Mouse (Mus musculus) midbrain, embryonic 11.5 days (tissue): ENCODE measurements around the gene Sfmbt1. TPM values are rescaled to one million over a fixed set of nuclear protein-coding genes. Genes with fewer than 3 reads are reported as not detected.
A peak's percentile ranks its signal among the peaks of the same experiment; 100 is the strongest.

Experiments used
- ATAC-seq: fragments of 200-750 bp; cut with Nextera tagmentation; 2 replicates; pipeline ENCODE4 v1.8.0; 2017; ENCODE audit warnings: moderate TSS enrichment, moderate library complexity; ENCODE audit not compliant: low FRiP score
- DNase-seq: peaks from one replicate; pipeline ENCODE4 v3.0.0; 2015; ENCODE audit warnings: low spot score; ENCODE audit errors: missing footprints
- H3K27ac ChIP-seq: fragments of 300-500 bp; sonication (generic); 2 replicates; pipeline ENCODE4 v1.5.1; 2014; ENCODE audit warnings: low read depth, low read length
- H3K27me3 ChIP-seq: fragments of 300-500 bp; sonication (generic); 2 replicates; pipeline ENCODE4 v1.6.1; 2014; ENCODE audit warnings: mild to moderate bottlenecking, low read length, moderate library complexity, mixed read lengths; ENCODE audit not compliant: control insufficient read depth, insufficient read depth
- H3K36me3 ChIP-seq: fragments of 300-500 bp; sonication (generic); 2 replicates; pipeline ENCODE4 v1.6.1; 2014; ENCODE audit warnings: mild to moderate bottlenecking, low read length, moderate library complexity, mixed read lengths; ENCODE audit not compliant: control insufficient read depth, insufficient read depth
- H3K4me1 ChIP-seq: fragments of 300-500 bp; sonication (generic); 2 replicates; pipeline ENCODE4 v1.6.1; 2014; ENCODE audit warnings: low read length; ENCODE audit not compliant: control insufficient read depth, insufficient read depth
- H3K4me2 ChIP-seq: fragments of 300-500 bp; sonication (generic); 2 replicates; pipeline ENCODE4 v1.6.1; 2014; ENCODE audit warnings: mild to moderate bottlenecking, moderate library complexity
- H3K4me3 ChIP-seq: fragments of 300-500 bp; sonication (generic); 2 replicates; pipeline ENCODE4 v1.5.1; 2014; ENCODE audit warnings: low read depth, low read length
- H3K9ac ChIP-seq: fragments of 300-500 bp; sonication (generic); 2 replicates; pipeline ENCODE4 v1.6.1; 2014; ENCODE audit warnings: low read length
- H3K9me3 ChIP-seq: fragments of 300-500 bp; sonication (generic); 2 replicates; pipeline ENCODE4 v1.6.1; 2016; ENCODE audit warnings: low read length; ENCODE audit not compliant: control insufficient read depth
- WGBS: fragments of 180-500 bp; shearing (Covaris S2); extraction: QIAGEN DNeasy Blood & Tissue Kit; methylation state at CpG from one replicate; pipeline ENCODE4 v1.1.7; 2014; 5-methylcytosine and 5-hydroxymethylcytosine counted together
- polyA plus RNA-seq: library from polyadenylated mRNA; unstranded; fragments of >200 nt; fragmentation: Nextera tagmentation; extraction: Ambion mirVana; gene quantifications from 2 replicates; pipeline ENCODE4 v1.2.1, GENCODE M21; 2014

Gene Sfmbt1
- polyA plus RNA-seq, 1 experiment from 2014 or later, result 24.5 TPM

- no peak for DNase-seq
- 88% methylated on average over 3 of the region's 3 CpGs for WGBS
- H3K4me1 ChIP-seq, result no peaks in the 10 kb centered on the region
- no peaks in the 10 kb centered on the region for H3K9me3 ChIP-seq
- H3K4me3 ChIP-seq, result no peak overlapping the region
- H3K9ac ChIP-seq, result no peak overlapping the region
- H3K27me3 ChIP-seq, result no peaks in the 10 kb centered on the region
- no peak overlapping the region for H3K27ac ChIP-seq
- H3K36me3 ChIP-seq, result no peaks in the 10 kb centered on the region
- H3K4me2 ChIP-seq, result no peak overlapping the region
- ATAC-seq, result no peak
Measured at GRCm38 (mm10) chr14:30855316-30855715, 140.7 kb downstream of the Sfmbt1 start.

- Histone ChIP-seq H3K9me3 (no peaks in the 10 kb centered on the region), H3K4me3 (no peak overlapping the region), H3K9ac (no peak overlapping the region), H3K4me1 (no peaks in the 10 kb centered on the region), H3K27me3 (no peaks in the 10 kb centered on the region), H3K4me2 (no peak overlapping the region), H3K36me3 (no peaks in the 10 kb centered on the region), H3K27ac (no peak overlapping the region)
- DNase-seq (no peak), ATAC-seq (no peak)
- 90% methylated on average over 10 of the region's 10 CpGs for WGBS
Measured at GRCm38 (mm10) chr14:30856885-30857507, 142.3 kb downstream of the Sfmbt1 start.

DNA sequence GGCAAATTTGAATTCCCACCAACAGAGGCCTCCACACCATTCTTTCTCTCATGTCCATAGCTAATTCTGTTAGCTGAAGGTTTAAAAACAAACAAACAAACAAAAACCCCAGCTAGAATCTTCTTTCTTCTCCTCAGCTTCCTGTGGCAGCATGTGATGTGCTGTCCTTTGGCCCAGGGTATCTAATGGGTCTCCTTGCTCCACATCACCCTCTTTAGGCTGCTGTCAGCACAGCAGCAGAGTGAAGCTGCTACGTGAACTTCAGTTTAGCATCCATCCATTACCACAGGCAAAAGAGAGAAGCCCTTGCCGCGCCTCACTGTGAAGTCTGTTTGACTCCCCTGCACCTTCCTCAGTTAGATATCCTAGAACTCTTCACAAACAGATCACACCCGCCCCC lies 143.3 kb downstream of the Sfmbt1 start:
- Histone ChIP-seq H3K27me3 (no peaks in the 10 kb centered on the region), H3K4me2 (no peak overlapping the region), H3K4me3 (no peak overlapping the region), H3K9ac (no peak overlapping the region), H3K4me1 (no peaks in the 10 kb centered on the region), H3K36me3 (no peaks in the 10 kb centered on the region), H3K9me3 (no peaks in the 10 kb centered on the region), H3K27ac (no peak overlapping the region)
- no peak for DNase-seq
- WGBS, result 81% methylated on average over 4 of the region's 4 CpGs
- no peak for ATAC-seq

DNA sequence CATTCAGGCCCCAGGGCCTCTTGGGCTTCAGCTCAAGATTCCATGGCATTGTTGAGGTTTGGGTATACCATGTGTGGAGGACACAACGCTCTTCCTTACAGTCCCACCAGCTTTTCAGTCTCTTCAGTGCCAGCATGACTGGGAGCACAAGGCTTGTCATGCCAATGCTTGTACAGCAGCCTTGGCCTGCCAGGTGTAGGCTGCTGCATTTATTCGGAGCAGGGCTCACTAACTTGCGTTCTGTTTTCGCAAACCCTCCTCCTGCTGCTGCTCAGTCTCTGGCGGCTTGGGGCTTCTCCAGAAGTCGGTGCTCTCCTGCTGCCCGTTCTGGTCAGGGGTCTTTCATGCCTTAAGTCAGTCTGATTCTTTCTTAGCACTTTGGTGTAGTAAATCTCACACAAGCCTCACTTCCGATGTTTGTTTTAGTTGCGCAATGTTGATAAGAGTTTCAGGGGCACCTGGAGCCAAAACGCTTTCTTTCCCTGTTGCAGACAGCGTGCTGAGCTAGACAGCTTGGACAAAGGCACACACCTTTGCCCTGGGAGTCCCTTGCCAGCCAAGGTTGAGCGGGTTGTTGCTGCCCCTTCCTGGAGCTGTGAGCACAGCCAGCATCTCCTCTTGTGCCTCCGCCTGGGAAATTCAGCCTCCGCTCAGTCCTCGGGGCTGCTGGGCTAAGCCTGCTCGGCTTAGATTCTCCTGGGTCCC lies 146.9 kb downstream of the Sfmbt1 start:
- DNase-seq (no peak), ATAC-seq (no peak)
- WGBS, result 79% methylated on average over 16 of the region's 16 CpGs
- Histone ChIP-seq H3K4me3 (no peak overlapping the region), H3K4me2 (no peak overlapping the region), H3K27ac (no peak overlapping the region), H3K9ac (no peak overlapping the region), H3K9me3 (no peaks in the 10 kb centered on the region), H3K36me3 (no peaks in the 10 kb centered on the region), H3K27me3 (no peaks in the 10 kb centered on the region), H3K4me1 (no peaks in the 10 kb centered on the region)

GRCm38 (mm10) chr14:30862368-30862767 lies 147.7 kb downstream of the Sfmbt1 start:
- WGBS, result 90% methylated on average over 9 of the region's 9 CpGs
- Histone ChIP-seq H3K4me3 (no peak overlapping the region), H3K36me3 (no peaks in the 10 kb centered on the region)

DNA sequence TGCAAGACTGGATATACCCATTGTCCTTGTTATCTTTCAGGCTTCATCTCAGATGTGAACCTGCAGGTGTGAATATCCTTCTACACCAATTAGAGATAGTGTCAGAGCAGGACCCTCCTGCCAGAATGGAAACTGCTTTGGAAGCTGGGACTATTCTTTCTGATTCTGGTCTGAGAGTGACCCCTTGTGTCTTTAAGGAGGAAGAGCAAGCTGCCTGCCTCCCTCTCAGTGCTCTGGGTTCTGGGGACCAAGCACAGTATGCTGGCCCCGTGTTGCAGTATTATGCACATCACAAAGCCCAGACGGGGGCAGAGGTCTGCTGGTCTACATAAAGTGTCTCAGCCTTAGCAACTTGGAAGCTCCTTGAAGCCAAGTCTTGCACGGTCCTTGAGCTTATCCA lies 150.7 kb downstream of the Sfmbt1 start:
- Histone ChIP-seq H3K9me3 (no peaks in the 10 kb centered on the region), H3K4me1 (no peaks in the 10 kb centered on the region), H3K4me3 (no peak overlapping the region), H3K36me3 (no peaks in the 10 kb centered on the region), H3K4me2 (no peak overlapping the region), H3K9ac (no peak overlapping the region), H3K27me3 (no peaks in the 10 kb centered on the region), H3K27ac (no peak overlapping the region)
- DNase-seq (no peak), ATAC-seq (no peak)
- 58% methylated on average over 3 of the region's 3 CpGs for WGBS

More at GRCm38 (mm10) chr14:30862368-30862767, 147.7 kb downstream of the Sfmbt1 start:
- ATAC-seq (no peak), DNase-seq (no peak)
- Histone ChIP-seq H3K9ac (no peak overlapping the region), H3K4me1 (no peaks in the 10 kb centered on the region), H3K27ac (no peak overlapping the region), H3K4me2 (no peak overlapping the region), H3K9me3 (no peaks in the 10 kb centered on the region), H3K27me3 (no peaks in the 10 kb centered on the region)

- no peak overlapping the region for H3K9ac ChIP-seq
- no peak overlapping the region for H3K4me3 ChIP-seq
- WGBS, result 32% methylated on average over 5 of the region's 5 CpGs
- no peaks in the 10 kb centered on the region for H3K4me1 ChIP-seq
- H3K27ac ChIP-seq, result no peak overlapping the region
- H3K27me3 ChIP-seq, result no peaks in the 10 kb centered on the region
- no peaks in the 10 kb centered on the region for H3K36me3 ChIP-seq
- ATAC-seq, result no peak
- H3K4me2 ChIP-seq, result no peak overlapping the region
- DNase-seq, result peak; percentile 93
- no peaks in the 10 kb centered on the region for H3K9me3 ChIP-seq
Measured at GRCm38 (mm10) chr14:30867042-30867441, 152.4 kb downstream of the Sfmbt1 start.

DNA sequence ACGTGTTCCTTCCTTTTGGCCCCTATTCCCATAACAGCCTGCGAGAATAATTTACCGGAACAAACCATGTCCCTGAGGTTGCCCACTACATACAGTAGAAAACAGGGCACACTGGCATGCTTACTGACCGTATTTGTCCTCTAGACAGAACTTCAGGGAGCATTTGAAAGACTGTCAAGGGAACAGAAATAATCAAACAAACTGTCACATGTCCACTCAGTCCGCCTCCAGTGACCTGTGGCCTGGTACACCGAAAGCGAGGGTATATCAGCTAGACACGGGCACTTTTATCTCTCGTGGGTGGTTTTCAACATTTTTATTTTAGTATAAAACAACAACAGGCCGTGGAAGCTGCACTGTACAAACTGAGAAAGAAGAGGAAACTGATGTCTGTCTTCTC lies 154.2 kb downstream of the Sfmbt1 start:
- H3K9ac ChIP-seq, result no peak overlapping the region
- H3K4me1 ChIP-seq, result no peaks in the 10 kb centered on the region
- DNase-seq (no peak), ATAC-seq (no peak)
- H3K27me3 ChIP-seq, result no peaks in the 10 kb centered on the region
- WGBS, result 93% methylated on average over 10 of the region's 10 CpGs
- H3K4me3 ChIP-seq, result no peak overlapping the region
- no peak overlapping the region for H3K27ac ChIP-seq
- no peaks in the 10 kb centered on the region for H3K36me3 ChIP-seq
- H3K4me2 ChIP-seq, result no peak overlapping the region
- H3K9me3 ChIP-seq, result no peaks in the 10 kb centered on the region

GRCm38 (mm10) chr14:30869391-30869801 lies 154.7 kb downstream of the Sfmbt1 start:
- WGBS, result 91% methylated on average over 8 of the region's 8 CpGs
- H3K9ac ChIP-seq, result no peak overlapping the region
- no peaks in the 10 kb centered on the region for H3K4me1 ChIP-seq
- H3K4me3 ChIP-seq, result no peak overlapping the region
- H3K36me3 ChIP-seq, result no peaks in the 10 kb centered on the region; the same call in 1 of the 2 replicates
- H3K27me3 ChIP-seq, result no peaks in the 10 kb centered on the region
- H3K9me3 ChIP-seq, result no peaks in the 10 kb centered on the region
- no peak for ATAC-seq
- H3K4me2 ChIP-seq, result no peak overlapping the region
- no peak for DNase-seq
- no peak overlapping the region for H3K27ac ChIP-seq
